Mouse (Mus musculus) right cerebral cortex, postnatal 10 days (tissue): ENCODE measurements at regions not wholly inside any gene's neighbourhood (a gene's known extent, or its start where the extent isn't known, plus 50 kb on each side); places are given as distances from the start of the nearest gene placed in this dataset.
"Not testable (repeated sequence)": the region's sequence is repeated elsewhere in the genome, so short reads cannot be mapped to it uniquely, and the experiment has no call there.

Source experiments
- DNase-seq, 2 experiments: peaks; one replicate each; pipeline ENCODE4 v3.0.0; 2021; ENCODE audit warnings: low spot score in 2 of 2

GRCm38 (mm10) chr13:3341416-3341815, 196.4 kb upstream of the Gdi2 start:
- no peak for DNase-seq

DNA sequence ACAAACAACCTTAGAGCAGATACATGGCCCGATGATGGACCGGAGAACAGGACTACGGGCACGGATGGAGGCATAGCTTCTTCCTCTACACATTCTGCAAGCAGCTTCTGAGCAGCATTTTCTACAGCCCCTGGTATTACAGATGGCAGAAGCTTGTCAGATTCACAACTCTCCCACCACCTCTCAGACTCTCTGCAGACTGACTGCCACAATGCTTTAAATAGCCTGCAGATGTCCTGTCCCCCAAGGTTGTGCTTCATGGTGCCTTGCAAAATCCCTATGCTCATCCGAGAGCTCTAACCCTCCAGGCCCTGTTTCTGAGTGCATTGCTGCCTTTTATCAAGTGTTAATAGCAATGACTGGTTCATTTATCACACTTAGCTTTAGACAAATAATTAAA, 194.3 kb upstream of the Gdi2 start:
- DNase-seq: no peak

DNA sequence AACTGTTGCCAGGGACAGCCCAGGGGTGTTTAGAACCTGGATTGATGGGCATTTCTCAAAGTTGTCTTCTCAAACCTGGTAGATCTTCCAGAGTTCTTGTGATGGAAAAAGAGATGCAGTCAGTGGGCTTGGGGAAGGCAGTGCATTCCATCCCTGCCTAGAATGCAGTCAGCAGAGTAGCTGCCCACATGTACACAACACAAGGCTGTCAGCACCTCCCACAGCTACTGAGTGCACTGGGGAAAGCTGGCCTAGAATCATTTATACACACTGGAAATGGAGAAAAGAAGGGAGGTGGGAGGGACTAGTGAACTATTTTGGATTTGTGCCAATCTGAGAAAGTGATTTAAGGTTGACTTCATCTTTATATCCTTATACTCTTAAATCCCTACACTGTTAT, 183.0 kb upstream of the Gdi2 start:
- not testable (repeated sequence) for DNase-seq

GRCm38 (mm10) chr13:3358079-3358608, 179.7 kb upstream of the Gdi2 start:
- no peak for DNase-seq

DNA sequence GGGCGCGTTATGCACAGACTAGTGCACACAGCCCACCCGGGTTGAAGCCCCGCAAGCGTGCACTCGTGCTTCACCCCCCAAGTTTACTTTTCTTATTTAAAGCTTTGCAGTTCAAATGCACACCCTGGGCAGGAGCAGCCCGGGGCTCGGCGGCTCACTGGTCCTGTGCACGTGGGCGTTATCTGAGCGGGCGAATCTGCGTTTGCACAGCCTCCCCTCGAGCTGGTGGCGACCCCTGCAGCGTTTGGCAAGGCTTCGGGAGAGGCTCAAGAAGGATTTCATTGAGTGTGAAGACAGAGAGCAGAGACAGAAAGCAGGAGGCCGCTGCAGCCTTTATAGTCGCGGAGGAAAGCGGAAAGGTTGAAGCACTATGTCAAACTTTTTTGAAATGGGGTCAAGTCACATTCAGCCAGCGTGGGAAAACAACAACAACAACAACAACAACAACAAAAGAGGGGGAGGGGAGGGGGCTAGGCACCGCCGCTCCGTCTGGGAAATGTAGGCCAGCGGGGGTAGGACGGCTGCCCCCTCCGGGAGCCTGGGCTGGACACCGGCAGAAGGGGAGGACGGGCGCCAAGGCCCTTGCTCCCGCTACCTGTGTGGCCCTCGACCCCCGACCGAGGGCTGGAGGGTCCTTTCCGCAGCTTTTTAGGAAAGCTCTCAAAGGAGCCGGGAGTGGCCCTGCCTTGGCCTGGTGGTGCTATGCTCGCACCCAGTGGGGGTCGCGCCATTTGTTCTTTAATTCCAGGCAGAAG, 178.7 kb upstream of the Gdi2 start:
- no peak for DNase-seq

DNA sequence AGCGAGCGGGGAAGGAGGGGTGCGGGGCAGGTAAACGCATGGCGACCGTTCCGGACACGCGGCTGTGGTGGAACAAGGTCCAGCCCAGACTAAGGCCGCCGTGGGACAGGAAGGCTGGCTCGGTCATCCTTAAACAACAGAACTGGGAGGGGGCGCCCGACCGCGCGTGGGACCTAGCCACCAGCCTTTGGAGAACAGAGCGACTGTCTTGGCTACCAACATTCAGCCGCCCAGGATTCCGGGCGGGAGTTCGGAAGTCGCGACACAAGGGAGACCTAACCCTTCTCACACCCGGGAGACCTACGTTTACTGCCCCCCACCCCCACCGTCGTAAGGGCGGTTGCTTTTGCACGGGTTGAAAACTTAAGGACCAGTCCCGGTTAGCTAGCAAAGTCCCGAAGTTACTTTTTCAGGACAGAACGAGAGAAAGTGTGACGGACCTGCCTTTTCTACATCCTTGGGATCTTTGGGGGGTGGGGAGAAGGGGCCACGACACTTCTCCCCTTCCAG, 178.1 kb upstream of the Gdi2 start:
- DNase-seq: peak in 1 of 2 experiments; percentile 16

DNA sequence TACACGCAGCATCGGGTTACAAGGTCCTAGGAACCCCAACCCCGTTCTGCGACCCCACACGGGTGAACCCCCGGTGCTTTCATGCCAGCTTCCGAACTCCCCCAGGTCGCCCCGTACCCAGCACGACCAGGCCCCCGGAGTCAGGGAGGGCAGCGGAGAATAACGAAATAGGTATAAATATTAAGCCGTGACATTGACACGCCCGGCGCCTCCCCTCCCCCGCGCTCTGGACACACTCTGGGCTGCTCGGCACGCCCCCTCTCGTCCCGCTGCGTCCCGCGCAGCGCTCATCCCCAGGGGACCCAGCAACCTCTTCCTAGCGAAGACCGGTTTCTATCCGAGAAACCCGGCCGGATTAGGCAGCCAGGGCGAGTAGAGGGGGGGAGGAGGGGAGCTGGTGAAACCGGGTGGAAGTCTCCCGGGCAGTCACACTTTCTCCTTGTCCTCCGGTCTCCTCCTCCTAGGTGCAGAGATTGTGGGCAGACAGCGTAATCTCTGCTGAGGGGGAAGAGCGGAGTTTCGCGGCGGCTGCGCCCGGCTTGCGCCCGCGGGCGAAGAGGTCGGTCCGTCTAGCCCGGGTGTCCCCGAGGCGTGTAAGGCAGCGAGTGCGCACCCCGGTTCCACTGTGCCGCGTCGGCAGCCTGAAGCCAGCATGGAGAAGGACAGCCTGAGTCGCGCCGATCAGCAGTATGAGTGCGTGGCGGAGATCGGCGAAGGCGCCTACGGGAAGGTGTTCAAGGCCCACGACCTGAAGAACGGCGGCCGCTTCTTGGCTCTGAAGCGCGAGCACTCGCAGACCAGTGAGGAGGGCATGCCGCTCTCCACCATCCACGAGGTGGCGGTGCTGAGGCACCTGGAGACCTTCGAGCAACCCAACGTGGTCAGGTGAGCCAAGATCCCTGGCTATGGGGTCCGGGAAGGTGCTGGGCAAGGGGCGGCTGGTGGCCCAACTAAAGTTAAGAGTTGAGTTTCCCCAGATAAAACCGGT, 177.1 kb upstream of the Gdi2 start:
- peak in 1 of 2 experiments; percentile 22 for DNase-seq

DNA sequence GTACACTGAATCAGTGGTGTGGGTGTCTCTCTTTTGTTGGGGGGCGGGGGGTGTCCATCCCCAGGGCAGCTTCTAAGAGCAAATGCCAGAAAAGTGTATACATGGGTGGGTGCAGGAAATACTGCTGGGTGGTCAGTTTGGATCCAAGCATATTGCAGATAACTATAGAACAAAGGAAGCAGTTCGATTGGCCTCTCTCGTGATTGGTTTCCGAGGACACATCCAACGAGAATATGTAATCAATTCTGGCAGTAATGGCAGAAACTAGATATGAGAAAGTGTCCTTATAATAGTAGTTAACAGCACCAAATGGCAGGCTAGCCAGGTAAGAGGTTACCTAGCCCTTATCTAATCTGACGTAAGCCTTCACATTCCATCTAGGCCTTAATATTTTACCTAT, 165.2 kb upstream of the Gdi2 start:
- no peak for DNase-seq

DNA sequence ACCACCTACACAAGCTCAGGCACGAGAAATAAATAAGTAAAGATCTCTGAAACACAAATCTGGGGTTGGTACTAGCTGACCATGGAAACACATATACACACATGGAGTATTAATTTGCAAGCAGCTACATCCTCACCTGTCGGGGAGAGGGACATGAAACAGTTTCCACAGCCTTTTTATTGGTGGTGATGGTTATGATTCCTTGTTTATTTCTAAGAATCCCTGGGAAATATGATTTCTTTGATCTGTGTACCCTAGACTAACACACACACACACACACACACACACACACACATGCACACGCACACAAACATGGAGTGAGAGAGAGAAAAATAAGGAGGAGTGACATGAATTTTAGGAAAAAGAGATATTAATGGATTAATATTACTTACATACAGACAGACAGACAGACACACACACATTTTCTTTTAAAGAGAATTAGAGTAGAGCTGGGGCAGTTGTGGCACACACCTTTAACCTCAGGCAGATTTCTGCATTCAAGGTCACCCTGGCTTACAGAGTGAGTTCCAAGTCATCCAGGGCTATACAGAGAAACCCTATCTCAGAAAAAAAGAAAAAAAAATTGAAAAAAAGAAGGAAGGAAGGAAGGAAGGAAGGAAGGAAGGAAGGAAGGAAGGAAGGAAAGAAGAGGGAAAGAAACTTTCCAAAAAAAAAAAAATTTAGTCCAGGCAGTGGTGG, 164.2 kb upstream of the Gdi2 start:
- not testable (repeated sequence) for DNase-seq

DNA sequence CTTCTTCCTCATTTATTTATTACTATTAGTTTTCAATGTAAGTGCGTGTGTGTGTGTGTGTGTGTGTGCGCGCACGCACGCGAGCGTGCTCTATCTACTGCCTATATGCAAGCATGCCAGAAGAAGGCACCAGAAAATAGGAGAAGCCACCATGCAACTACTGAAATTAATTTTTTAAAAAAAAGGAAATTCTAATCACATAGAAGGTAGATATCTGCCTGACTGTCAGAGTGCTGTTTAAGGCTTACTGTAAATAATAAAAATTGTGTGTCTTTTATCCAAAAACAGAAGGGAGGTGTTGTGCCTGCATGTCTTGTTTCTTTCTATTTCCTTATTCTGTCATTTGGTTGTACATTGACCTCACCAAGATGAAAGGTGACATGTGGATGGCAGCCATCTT, 163.1 kb upstream of the Gdi2 start:
- DNase-seq: no peak

- not testable (repeated sequence) for DNase-seq
Measured at GRCm38 (mm10) chr13:3377801-3378200, 160.1 kb upstream of the Gdi2 start.

- not testable (repeated sequence) for DNase-seq
Measured at GRCm38 (mm10) chr13:3405783-3406182, 132.1 kb upstream of the Gdi2 start.

- peak; percentile 58 to 80 for DNase-seq
Measured at GRCm38 (mm10) chr13:3406236-3407017, 131.4 kb upstream of the Gdi2 start.

GRCm38 (mm10) chr13:3410281-3410680, 127.6 kb upstream of the Gdi2 start:
- DNase-seq: not testable (repeated sequence)

DNA sequence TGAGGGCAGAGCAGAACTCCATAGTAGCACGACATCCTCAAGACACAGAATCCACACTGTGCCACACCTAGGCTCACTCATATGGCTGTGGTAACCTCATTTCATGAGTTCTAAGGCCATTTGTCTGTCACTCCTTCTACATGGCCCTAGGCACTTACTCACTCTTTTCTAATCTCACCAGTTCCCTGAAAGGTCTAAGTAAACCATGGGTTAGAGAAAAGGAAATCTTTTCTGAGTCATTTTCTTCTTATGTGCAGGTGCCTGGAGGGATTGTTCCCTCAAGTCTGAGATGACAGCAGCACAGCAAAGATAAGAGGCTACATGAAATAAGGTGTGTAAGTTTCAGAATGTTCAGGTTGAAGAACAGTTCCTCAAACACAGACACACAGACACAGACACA, 120.8 kb upstream of the Gdi2 start:
- no peak for DNase-seq

DNA sequence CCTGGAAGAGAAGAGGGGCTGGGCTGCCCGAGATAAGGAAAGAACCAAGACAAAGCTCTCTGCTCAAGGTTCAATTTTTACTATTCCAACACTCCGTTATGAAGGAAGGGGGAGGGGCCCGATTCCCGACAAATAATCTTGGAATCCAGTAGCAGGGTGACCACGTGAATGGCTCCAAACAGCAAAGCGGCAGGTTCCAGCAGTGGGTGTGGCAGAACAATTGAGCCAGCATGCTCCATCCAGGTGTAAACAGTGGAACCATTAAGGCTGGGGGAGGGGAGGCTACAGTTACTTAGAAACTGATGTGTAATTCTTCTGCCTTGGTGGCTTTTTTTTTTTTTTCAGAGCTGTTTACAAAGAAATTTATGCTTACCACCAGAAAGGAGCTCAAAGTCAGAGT, 82.5 kb upstream of the Gdi2 start:
- not testable (repeated sequence) for DNase-seq

- DNase-seq: no peak
Measured at GRCm38 (mm10) chr13:3476884-3477283, 61.0 kb upstream of the Gdi2 start.

GRCm38 (mm10) chr13:3477997-3478728, 59.7 kb upstream of the Gdi2 start:
- DNase-seq: peak; percentile 70 to 76
